Mouse (Mus musculus) neural tube, embryonic 13.5 days (tissue): Measurements from ENCODE around the gene Cdiptos. TPM values are rescaled to one million over a fixed set of nuclear protein-coding genes. Genes with fewer than 3 reads are reported as not detected.
A peak's percentile ranks its signal among the peaks of the same experiment; 100 is the strongest.

Experiments used
- ATAC-seq: fragments of 200-750 bp; cut with Nextera tagmentation; 2 replicates; pipeline ENCODE4 v1.8.0; 2017; ENCODE audit warnings: low read depth, mild to moderate bottlenecking, moderate TSS enrichment, moderate library complexity
- H3K27ac ChIP-seq: fragments of 300-500 bp; sonication (generic); replicated peaks from 2 replicates; pipeline ENCODE4 v1.5.1; 2015; ENCODE audit warnings: moderate library complexity, mild to moderate bottlenecking, inconsistent platforms
- H3K27me3 ChIP-seq: fragments of 300-500 bp; sonication (generic); 2 replicates; pipeline ENCODE4 v1.6.1; 2015; ENCODE audit warnings: mild to moderate bottlenecking, inconsistent platforms
- H3K36me3 ChIP-seq: fragments of 300-500 bp; sonication (generic); 2 replicates; pipeline ENCODE4 v1.6.1; 2015; ENCODE audit warnings: mild to moderate bottlenecking, inconsistent platforms
- H3K4me1 ChIP-seq: fragments of 300-500 bp; sonication (generic); replicated peaks from 2 replicates; pipeline ENCODE4 v1.6.1; 2015; ENCODE audit warnings: inconsistent platforms
- H3K4me2 ChIP-seq: fragments of 300-500 bp; sonication (generic); 2 replicates; pipeline ENCODE4 v1.6.1; 2015; ENCODE audit warnings: inconsistent platforms, mild to moderate bottlenecking, moderate library complexity
- H3K4me3 ChIP-seq: fragments of 300-500 bp; sonication (generic); 2 replicates; pipeline ENCODE4 v1.5.1; 2015; ENCODE audit warnings: mild to moderate bottlenecking, inconsistent platforms
- H3K9ac ChIP-seq: fragments of 300-500 bp; sonication (generic); 2 replicates; pipeline ENCODE4 v1.6.1; 2015; ENCODE audit warnings: moderate library complexity, mild to moderate bottlenecking, inconsistent platforms
- H3K9me3 ChIP-seq: fragments of 300-500 bp; sonication (generic); 2 replicates; pipeline ENCODE4 v1.6.1; 2016; ENCODE audit warnings: inconsistent platforms
- WGBS: fragments of 180-500 bp; shearing (Covaris S2); methylation state at CpG from one replicate; pipeline ENCODE4 v1.1.7; 2015; 5-methylcytosine and 5-hydroxymethylcytosine counted together
- polyA plus RNA-seq: library from polyadenylated mRNA; unstranded; fragments of >200 nt; fragmentation: Nextera tagmentation; extraction: Ambion mirVana; gene quantifications from 2 replicates; pipeline ENCODE4 v1.2.1, GENCODE M21; 2015

Cdiptos gene
- 1.2 and 1.4 TPM in 2 replicates for polyA plus RNA-seq

DNA sequence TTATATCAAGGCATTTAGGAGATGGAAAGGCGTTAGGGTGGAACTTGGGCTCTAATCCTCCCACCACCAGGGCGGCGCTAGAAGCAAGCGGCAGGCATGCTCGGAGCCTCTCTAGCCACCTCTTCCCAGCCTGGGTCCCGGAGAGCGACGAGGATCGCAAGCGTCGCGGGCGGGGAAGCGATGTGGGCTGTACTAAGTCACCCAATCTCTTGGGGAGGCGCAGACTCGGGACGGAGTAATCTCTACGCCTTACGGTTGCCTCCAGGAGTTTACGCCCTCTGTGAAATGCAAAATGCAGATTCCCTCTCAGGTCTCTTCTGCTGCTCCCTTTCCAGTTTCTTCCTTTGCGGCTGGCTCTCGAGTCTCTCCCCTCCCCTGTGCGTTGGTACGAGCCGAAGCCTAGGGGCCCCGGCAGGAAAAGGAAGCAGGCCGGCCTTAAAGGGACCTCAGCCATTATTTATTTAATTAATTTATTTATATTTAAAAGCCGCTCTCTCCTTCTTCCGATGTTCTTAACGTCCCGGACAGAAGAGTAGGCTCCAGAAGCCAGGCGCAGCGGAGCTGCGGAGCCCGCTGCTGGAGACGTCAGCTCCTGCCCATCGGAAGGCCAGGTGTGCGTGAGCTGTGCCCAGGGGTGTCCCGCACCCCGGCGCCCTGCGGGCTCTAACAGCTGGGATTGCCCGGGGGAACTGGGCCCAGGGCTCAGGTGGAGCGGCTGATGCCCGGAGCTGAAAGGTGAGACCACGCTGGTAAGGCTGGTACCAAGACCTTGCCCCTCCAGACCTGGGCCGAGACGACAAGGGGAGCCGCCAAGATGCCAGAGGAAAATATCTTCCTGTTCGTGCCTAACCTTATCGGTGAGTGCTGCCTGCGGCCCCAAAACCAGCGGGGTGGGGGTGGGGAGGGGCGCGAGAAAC is at the start of gene Cdiptos:
Gene Cdiptos, minus strand, starts transcription at position 149 of the 917 bp plus-strand sequence.
- WGBS, result under 1% methylated on average over 55 of the region's 55 CpGs
- no peaks in the 10 kb centered on the region for H3K27me3 ChIP-seq
- ATAC-seq, result peak; percentile 96
- H3K9me3 ChIP-seq, result no peaks in the 10 kb centered on the region
- peak within 1 kb of the TSS; percentile 91 for H3K4me2 ChIP-seq
- H3K4me3 ChIP-seq, result peak within 1 kb of the TSS; percentile 99
- H3K4me1 ChIP-seq, result peaks cover 20% of the 10 kb centered on the region
- H3K9ac ChIP-seq, result peak within 1 kb of the TSS; percentile 98
- H3K27ac ChIP-seq, result peak within 1 kb of the TSS; percentile 98
- H3K36me3 ChIP-seq, result peaks cover 47% of the 10 kb centered on the region

DNA sequence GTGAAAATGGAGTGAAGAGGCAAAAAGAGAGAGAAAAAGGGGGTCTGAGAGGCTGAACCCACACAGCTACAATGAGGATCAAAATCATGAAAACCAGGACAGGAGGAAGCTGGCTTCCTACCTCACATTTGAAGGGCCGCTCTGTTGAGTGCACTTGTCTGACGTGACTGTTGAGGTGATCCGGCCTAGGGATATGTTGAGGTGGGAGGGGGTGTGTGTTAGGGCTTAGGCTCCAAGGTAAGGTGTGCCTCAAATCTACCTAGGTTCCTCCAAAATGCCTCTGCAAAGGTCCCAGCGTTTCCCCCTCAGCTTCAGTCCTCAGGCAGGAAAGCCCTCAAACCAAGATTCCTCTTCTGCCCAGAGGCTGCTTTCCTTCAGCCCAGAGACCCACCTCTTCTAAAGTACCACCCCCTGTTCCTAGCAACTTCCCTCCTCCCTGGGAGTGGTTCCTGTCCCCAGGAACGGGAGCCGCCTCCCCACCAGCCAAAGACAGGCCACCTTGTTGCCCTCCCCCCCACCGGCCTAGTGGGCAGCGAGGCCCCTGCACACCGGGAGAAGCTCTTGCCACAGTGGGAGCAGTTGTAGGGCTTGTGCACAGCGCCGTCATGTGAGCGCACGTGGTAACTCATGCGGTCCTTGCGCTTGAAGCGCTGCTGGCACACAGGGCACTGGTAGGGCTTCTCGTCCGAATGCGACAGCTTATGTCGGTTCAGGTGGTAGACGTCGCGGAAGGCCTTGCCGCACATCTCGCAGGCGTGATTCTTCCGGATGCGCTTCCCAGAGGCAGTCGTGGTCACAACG is 49.1 kb upstream of the Cdiptos start:
- under 1% methylated on average over 30 of the region's 30 CpGs for WGBS
- Histone ChIP-seq H3K27ac (peak overlapping the region; percentile 100), H3K9me3 (no peaks in the 10 kb centered on the region), H3K36me3 (peaks cover 28% of the 10 kb centered on the region), H3K4me3 (peak overlapping the region; percentile 97), H3K4me1 (peaks cover 64% of the 10 kb centered on the region), H3K27me3 (no peaks in the 10 kb centered on the region), H3K9ac (peak overlapping the region; percentile 100), H3K4me2 (peak overlapping the region; percentile 99)
- ATAC-seq, result peak; percentile 47

DNA sequence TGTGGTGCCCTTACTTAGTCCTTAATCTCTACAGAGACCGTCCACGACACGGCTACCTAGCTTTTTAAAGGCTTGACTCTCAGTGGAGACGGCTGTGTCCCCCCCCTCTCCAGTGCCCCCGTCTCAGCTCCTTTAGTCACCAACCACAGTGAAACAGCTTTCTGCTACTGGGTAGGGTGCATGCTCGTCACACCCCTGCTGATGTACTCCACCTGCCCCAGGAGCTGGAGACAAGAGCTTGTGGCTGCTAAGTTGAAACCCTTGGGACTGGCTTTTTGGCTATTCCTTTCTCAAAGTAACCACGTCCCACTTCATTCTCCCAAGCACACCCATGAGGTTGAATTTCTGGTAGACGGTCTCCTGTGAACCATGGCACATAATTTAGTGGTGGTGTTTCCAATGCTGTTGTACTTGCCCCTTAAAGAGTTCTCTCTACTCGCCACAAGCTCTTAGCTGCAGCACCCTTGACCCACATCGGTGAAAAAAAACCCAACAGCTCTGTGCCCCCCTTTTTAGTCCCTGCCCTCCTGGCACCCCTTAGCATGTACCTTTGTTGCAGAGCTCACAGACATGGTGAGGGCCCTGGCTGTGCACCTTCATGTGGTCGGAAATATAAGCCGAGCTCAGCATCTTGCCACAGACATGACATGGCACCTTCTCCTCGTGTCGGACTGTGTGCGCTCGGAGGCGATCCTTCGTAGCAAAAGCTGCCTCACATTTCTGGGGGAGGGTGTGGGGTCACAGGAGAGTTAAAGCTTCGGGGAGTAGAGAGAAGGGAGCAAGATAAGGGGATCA is 48.2 kb upstream of the Cdiptos start:
- Histone ChIP-seq H3K4me2 (peak overlapping the region; percentile 99), H3K4me1 (peaks cover 73% of the 10 kb centered on the region), H3K4me3 (peak overlapping the region; percentile 97), H3K9me3 (no peaks in the 10 kb centered on the region), H3K27me3 (no peaks in the 10 kb centered on the region), H3K36me3 (peaks cover 28% of the 10 kb centered on the region), H3K9ac (peak overlapping the region; percentile 100), H3K27ac (peak overlapping the region; percentile 100)
- no peak for ATAC-seq
- 27% methylated on average over 19 of the region's 19 CpGs for WGBS

DNA sequence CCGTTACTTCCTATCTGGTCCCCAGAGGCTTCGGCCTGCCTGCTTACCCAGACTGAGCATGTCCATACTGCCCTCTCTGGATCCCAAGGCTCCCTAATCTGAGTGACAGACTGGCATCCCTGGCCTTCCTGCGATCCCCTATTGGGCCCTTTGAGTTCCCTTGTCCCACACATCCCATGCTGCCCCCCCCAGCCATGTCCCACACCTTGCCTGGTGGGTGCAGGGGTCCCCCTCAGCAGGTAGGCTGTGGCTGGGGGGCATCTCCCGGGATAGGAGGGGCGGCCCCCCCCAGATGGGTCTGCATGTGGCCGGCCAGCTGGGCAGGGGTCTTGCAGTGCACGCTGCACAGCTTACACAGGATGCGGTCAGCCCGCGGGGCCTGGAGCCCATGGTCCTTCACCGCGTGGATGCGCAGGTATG is 47.4 kb upstream of the Cdiptos start:
- H3K4me1 ChIP-seq, result peaks cover 76% of the 10 kb centered on the region
- no peak for ATAC-seq
- no peaks in the 10 kb centered on the region for H3K27me3 ChIP-seq
- peak overlapping the region; percentile 100 for H3K27ac ChIP-seq
- H3K4me3 ChIP-seq, result peak overlapping the region; percentile 97
- H3K9ac ChIP-seq, result peak overlapping the region; percentile 100
- H3K9me3 ChIP-seq, result no peaks in the 10 kb centered on the region
- 84% methylated on average over 13 of the region's 13 CpGs for WGBS
- H3K4me2 ChIP-seq, result peak overlapping the region; percentile 99
- peaks cover 28% of the 10 kb centered on the region for H3K36me3 ChIP-seq

DNA sequence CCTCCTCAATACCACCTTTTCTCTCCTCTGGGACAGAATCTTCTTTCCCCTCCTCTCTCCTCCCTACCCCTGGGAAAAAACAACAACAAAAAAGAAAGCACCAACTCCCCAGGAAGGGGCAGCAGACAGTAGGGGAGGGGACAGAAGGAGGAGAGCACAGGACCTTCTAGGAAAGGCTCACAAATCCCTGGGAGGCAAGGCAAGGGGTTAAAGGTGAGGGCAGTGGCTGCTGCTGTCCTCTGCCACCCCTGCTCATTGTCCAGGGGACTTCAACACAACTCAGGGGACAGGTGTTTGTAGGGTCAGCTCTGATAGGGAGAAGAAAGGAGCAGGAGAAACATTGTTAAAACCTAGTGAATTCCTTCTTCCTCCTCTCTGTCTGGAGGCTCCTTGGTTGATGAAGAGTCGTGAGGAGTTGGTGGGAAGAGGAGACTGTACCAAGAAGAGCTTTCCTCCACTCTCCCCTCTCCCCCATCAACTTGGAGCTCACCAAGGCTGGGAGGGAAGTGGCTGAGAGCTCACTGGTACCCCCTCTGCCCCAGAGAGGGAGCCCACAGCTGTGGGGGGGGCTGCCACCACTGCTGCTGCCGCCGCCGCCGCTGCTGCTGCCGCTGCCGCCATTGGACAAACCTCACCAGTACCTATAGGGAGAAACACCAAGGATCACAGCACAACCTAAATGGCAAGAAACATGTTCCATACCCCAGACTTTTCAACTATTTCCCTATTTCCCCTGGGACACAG is 46.8 kb upstream of the Cdiptos start:
- Histone ChIP-seq H3K4me3 (peak overlapping the region; percentile 97; the same call in 1 of the 2 replicates), H3K27ac (peak overlapping the region; percentile 100), H3K4me1 (peaks cover 76% of the 10 kb centered on the region), H3K9ac (peak overlapping the region; percentile 100), H3K4me2 (peak overlapping the region; percentile 99), H3K36me3 (peaks cover 28% of the 10 kb centered on the region), H3K27me3 (no peaks in the 10 kb centered on the region), H3K9me3 (no peaks in the 10 kb centered on the region)
- ATAC-seq, result no peak
- WGBS, result 81% methylated on average over 7 of the region's 7 CpGs

DNA sequence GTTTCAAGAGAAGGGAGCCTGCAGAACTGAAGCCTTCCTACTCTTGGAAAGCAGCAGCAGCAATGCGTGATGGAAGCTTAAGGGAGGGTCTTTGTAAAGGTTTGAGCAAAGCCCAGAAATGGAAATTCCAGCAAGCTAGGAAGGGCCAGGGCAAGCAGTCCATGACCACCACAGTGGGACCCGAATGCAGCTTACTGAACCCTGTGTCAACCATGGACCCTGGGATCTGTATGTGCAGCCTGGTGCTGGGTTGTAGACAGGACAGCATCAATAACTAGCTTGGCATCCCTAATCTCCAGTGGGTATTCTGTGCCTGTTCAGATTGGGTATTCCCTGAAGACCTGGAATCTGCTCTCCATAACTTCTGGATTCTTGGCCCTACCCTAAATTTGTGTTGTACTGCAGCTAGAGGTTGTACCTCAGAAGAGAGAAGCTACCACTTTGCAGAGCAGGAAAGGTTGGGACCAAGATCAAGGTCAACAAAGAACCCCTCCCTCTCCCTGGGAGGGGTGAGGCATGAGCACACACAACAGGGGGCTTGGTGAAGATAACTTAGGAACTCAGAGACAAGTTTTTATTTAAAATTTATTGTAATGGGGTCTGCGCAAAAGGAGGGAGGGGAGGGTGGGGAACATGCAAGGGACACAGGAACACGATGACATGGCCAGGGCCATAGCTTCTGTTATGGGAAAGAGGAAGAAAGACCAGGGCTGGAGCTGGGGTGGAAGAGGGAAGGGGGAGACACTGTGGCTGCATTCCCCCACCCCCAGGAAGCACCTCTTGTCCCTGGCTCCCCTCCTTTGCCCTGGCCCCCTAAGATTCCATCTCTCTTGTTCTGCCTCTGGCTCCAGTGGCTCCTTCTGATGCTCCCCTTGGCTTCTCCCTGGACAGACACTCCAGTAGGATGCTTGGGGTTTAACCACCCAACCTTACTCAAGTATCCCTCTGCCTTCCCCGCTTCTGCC is 45.9 kb upstream of the Cdiptos start:
- Histone ChIP-seq H3K9ac (peak overlapping the region; percentile 82), H3K4me2 (peak overlapping the region; percentile 71), H3K9me3 (no peaks in the 10 kb centered on the region), H3K36me3 (peaks cover 28% of the 10 kb centered on the region), H3K27ac (peak overlapping the region; percentile 78), H3K4me3 (peak overlapping the region; percentile 54), H3K4me1 (peaks cover 80% of the 10 kb centered on the region), H3K27me3 (no peaks in the 10 kb centered on the region)
- ATAC-seq, result no peak
- 42% methylated on average over 5 of the region's 5 CpGs for WGBS

DNA sequence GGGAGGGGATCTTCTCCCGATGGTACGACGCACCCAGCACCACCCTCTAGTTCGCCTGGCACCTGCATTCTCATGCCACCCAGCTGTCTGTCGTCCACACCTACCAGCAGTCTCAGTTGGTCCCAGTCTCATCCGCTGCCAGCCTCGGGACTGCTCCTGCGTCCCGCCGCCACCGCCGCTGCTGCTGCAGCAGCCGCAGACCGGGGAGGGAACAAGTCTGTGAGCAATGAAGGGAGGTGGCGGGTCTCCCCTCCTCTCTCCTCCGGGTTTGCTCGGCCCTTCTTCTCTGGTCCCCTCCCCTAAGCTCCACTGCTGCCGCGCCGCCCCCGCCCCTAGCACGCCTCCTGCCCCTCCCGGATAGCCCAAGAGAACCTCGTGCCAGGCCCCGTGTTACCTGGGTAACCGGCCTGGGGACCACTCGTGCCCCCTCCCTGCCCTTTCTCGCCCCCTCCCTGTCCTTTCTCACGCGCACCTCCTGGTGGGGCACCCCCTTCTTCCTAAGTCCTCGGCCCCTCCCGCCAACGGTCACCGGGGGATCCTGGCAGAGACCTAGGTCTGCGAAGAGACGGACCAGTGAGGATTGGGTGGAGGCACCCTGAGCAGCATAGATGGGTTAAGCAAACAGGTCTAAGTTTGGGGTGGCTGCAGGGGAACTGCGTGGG is 45.1 kb upstream of the Cdiptos start, which contains the start of the genes Gm42742 and Prrt2:
Gene Gm42742, minus strand, starts transcription at position 197 of the 662 bp plus-strand sequence.
Gene Prrt2, minus strand, starts transcription at position 311 of the 662 bp plus-strand sequence.
- ATAC-seq, result no peak
- peak within 1 kb of the TSS; percentile 71 for H3K4me2 ChIP-seq
- WGBS, result under 1% methylated on average over 37 of the region's 37 CpGs

DNA sequence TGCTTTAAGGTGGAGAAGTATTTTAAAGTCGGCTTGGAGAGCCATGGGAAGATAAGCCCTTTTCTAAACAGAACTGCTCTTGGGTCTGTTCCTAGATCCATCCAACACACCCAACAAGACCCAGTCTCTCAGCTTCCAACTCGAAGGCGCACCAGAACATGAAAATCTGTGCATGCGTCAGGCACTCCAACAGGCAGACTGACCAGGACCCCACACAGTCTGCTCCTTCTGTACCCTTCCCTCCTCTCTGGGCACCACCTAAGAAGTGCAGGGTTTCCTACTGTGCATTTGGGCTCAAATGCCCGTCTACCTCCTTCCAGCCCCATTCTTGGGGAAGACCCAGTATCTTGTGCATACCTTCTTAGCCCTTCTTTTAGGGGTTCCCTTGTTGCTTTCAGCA is 44.6 kb upstream of the Cdiptos start:
- Histone ChIP-seq H3K27me3 (no peaks in the 10 kb centered on the region), H3K27ac (peak overlapping the region; percentile 78), H3K4me3 (peak overlapping the region; percentile 54), H3K9ac (peak overlapping the region; percentile 82), H3K4me1 (peaks cover 87% of the 10 kb centered on the region), H3K9me3 (no peaks in the 10 kb centered on the region), H3K4me2 (peak overlapping the region; percentile 71), H3K36me3 (peaks cover 31% of the 10 kb centered on the region)
- WGBS, result 43% methylated on average over 5 of the region's 5 CpGs
- ATAC-seq, result no peak

More for the DNA sequence above, 45.1 kb upstream of the Cdiptos start, which contains the start of the genes Gm42742 and Prrt2:
- Histone ChIP-seq H3K9ac (peak within 1 kb of the TSS; percentile 82), H3K4me3 (peak within 1 kb of the TSS; percentile 54), H3K4me1 (peaks cover 82% of the 10 kb centered on the region), H3K36me3 (peaks cover 28% of the 10 kb centered on the region), H3K27ac (peak within 1 kb of the TSS; percentile 78), H3K9me3 (no peaks in the 10 kb centered on the region), H3K27me3 (no peaks in the 10 kb centered on the region)

DNA sequence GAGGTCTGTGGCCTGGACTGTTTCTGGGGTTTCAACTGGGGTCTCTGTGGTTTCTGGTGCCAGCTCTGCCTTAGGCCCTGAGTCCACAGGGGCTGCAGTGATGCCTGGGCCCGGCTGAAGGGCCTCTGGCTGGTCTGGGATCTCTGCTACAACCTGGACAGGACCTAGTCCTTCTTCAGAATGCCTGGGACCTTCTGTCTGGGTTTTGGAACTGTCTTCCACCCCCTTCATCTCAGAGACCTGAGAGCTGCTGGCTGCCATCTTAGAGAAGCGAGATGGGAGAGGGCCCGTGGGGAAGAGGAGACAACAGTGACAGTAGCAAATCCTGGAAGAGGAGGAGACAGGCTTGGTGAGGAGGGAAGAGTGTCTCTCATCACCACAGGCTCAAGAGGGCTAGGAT is 44.1 kb upstream of the Cdiptos start:
- peaks cover 36% of the 10 kb centered on the region for H3K36me3 ChIP-seq
- peak overlapping the region; percentile 71 for H3K4me2 ChIP-seq
- 64% methylated on average over 3 of the region's 3 CpGs for WGBS
- no peak for ATAC-seq
- H3K4me3 ChIP-seq, result peak overlapping the region; percentile 54
- H3K9ac ChIP-seq, result peak overlapping the region; percentile 82
- H3K9me3 ChIP-seq, result no peaks in the 10 kb centered on the region
- no peak overlapping the region for H3K27ac ChIP-seq
- peaks cover 90% of the 10 kb centered on the region for H3K4me1 ChIP-seq
- no peaks in the 10 kb centered on the region for H3K27me3 ChIP-seq
